Mouse (Mus musculus) forebrain, embryonic 16.5 days (tissue): ENCODE measurements around the gene Igll1. TPM values are rescaled to one million over a fixed set of nuclear protein-coding genes. Genes with fewer than 3 reads are reported as not detected.
"Not testable (repeated sequence)": the region's sequence is repeated elsewhere in the genome, so short reads cannot be mapped to it uniquely, and the experiment has no call there.

Experiments used
- ATAC-seq: fragments of 200-750 bp; cut with Nextera tagmentation; 2 replicates; pipeline ENCODE4 v1.8.0; 2017; ENCODE audit warnings: mild to moderate bottlenecking, moderate library complexity
- H3K27ac ChIP-seq: fragments of 300-500 bp; sonication (generic); 2 replicates; pipeline ENCODE4 v1.5.1; 2014; ENCODE audit warnings: low read length, control low read depth
- H3K27me3 ChIP-seq: fragments of 300-500 bp; sonication (generic); replicated peaks from 2 replicates; pipeline ENCODE4 v1.6.1; 2014; ENCODE audit warnings: low read length; ENCODE audit not compliant: control insufficient read depth, insufficient read depth
- H3K36me3 ChIP-seq: fragments of 300-500 bp; sonication (generic); 2 replicates; pipeline ENCODE4 v1.6.1; 2014; ENCODE audit not compliant: control insufficient read depth, insufficient read depth
- H3K4me1 ChIP-seq: fragments of 300-500 bp; sonication (generic); replicated peaks from 2 replicates; pipeline ENCODE4 v1.6.1; 2014; ENCODE audit warnings: low read length; ENCODE audit not compliant: control insufficient read depth, insufficient read depth
- H3K4me2 ChIP-seq: fragments of 300-500 bp; sonication (generic); 2 replicates; pipeline ENCODE4 v1.6.1; 2014; ENCODE audit warnings: mild to moderate bottlenecking, low read length, control low read depth
- H3K4me3 ChIP-seq: fragments of 300-500 bp; sonication (generic); replicated peaks from 2 replicates; pipeline ENCODE4 v1.5.1; 2014; ENCODE audit warnings: mild to moderate bottlenecking, low read length, control low read depth
- H3K9ac ChIP-seq: fragments of 300-500 bp; sonication (generic); replicated peaks from 2 replicates; pipeline ENCODE4 v1.6.1; 2014; ENCODE audit warnings: low read depth, low read length, control low read depth
- H3K9me3 ChIP-seq: fragments of 300-500 bp; sonication (generic); 2 replicates; pipeline ENCODE4 v1.6.1; 2016; ENCODE audit warnings: low read length; ENCODE audit not compliant: control insufficient read depth
- WGBS: fragments of 180-500 bp; shearing (Covaris S2); extraction: QIAGEN DNeasy Blood & Tissue Kit; methylation state at CpG from one replicate; pipeline ENCODE4 v1.1.7; 2014; 5-methylcytosine and 5-hydroxymethylcytosine counted together
- polyA plus RNA-seq: library from polyadenylated mRNA; unstranded; fragments of >200 nt; fragmentation: Nextera tagmentation; extraction: Ambion mirVana; gene quantifications from 2 replicates; pipeline ENCODE4 v1.2.1, GENCODE M21; 2015

The Igll1 gene
- polyA plus RNA-seq, 1 experiment from 2014 or later = 0.25 TPM

GRCm38 (mm10) chr16:16856731-16857476, 6.9 kb downstream of the Igll1 start:
- 78% methylated on average over 13 of the region's 13 CpGs for WGBS
- H3K36me3 ChIP-seq = no peaks in the 10 kb centered on the region
- H3K9ac ChIP-seq = no peak overlapping the region
- no peak for ATAC-seq
- H3K9me3 ChIP-seq = no peaks in the 10 kb centered on the region
- no peaks in the 10 kb centered on the region for H3K27me3 ChIP-seq
- H3K27ac ChIP-seq = no peak overlapping the region
- H3K4me2 ChIP-seq = no peak overlapping the region
- no peak overlapping the region for H3K4me3 ChIP-seq
- H3K4me1 ChIP-seq = no peaks in the 10 kb centered on the region

- not testable (repeated sequence) for H3K27ac ChIP-seq, ATAC-seq, H3K4me2 ChIP-seq, H3K9ac ChIP-seq, H3K4me1 ChIP-seq, H3K4me3 ChIP-seq, H3K9me3 ChIP-seq, H3K27me3 ChIP-seq, H3K36me3 ChIP-seq
- 82% methylated on average over 9 of the region's 9 CpGs for WGBS
Observed at GRCm38 (mm10) chr16:16856054-16856453, 7.7 kb downstream of the Igll1 start.

- ATAC-seq = no peak
- Histone ChIP-seq H3K4me1 (no peaks in the 10 kb centered on the region), H3K36me3 (no peaks in the 10 kb centered on the region), H3K4me3 (no peak overlapping the region), H3K9ac (no peak overlapping the region), H3K9me3 (no peaks in the 10 kb centered on the region), H3K27me3 (no peaks in the 10 kb centered on the region), H3K27ac (no peak overlapping the region), H3K4me2 (no peak overlapping the region)
- WGBS = 93% methylated on average over 1 of the region's 1 CpGs
Observed at GRCm38 (mm10) chr16:16855541-16855940, 8.2 kb downstream of the Igll1 start.

GRCm38 (mm10) chr16:16854836-16855235, 8.9 kb downstream of the Igll1 start:
- Histone ChIP-seq H3K4me2 (no peak overlapping the region), H3K4me1 (no peaks in the 10 kb centered on the region), H3K27me3 (no peaks in the 10 kb centered on the region), H3K4me3 (no peak overlapping the region), H3K27ac (no peak overlapping the region), H3K9ac (no peak overlapping the region), H3K36me3 (no peaks in the 10 kb centered on the region), H3K9me3 (no peaks in the 10 kb centered on the region)
- no peak for ATAC-seq
- 37% methylated on average over 6 of the region's 6 CpGs for WGBS

GRCm38 (mm10) chr16:16852411-16852810, 11.4 kb downstream of the Igll1 start:
- Histone ChIP-seq H3K27ac (no peak overlapping the region), H3K9ac (no peak overlapping the region), H3K4me1 (no peaks in the 10 kb centered on the region), H3K4me2 (no peak overlapping the region), H3K9me3 (no peaks in the 10 kb centered on the region), H3K27me3 (no peaks in the 10 kb centered on the region), H3K36me3 (no peaks in the 10 kb centered on the region), H3K4me3 (no peak overlapping the region)
- ATAC-seq = no peak
- WGBS = 84% methylated on average over 3 of the region's 3 CpGs

- no peaks in the 10 kb centered on the region for H3K36me3 ChIP-seq
- no peak overlapping the region for H3K4me2 ChIP-seq
- no peaks in the 10 kb centered on the region for H3K27me3 ChIP-seq
- no peak overlapping the region for H3K27ac ChIP-seq
- ATAC-seq = no peak
- no peak overlapping the region for H3K9ac ChIP-seq
- no peaks in the 10 kb centered on the region for H3K9me3 ChIP-seq
- no peak overlapping the region for H3K4me3 ChIP-seq
- H3K4me1 ChIP-seq = no peaks in the 10 kb centered on the region
Observed at GRCm38 (mm10) chr16:16849196-16849595, 14.6 kb downstream of the Igll1 start.

GRCm38 (mm10) chr16:16829671-16830070, 34.1 kb downstream of the Igll1 start:
- Histone ChIP-seq H3K27me3 (no peaks in the 10 kb centered on the region), H3K36me3 (no peaks in the 10 kb centered on the region), H3K4me1 (no peaks in the 10 kb centered on the region), H3K9ac (no peak overlapping the region), H3K4me2 (no peak overlapping the region; the same call in 1 of the 2 replicates), H3K27ac (no peak overlapping the region), H3K4me3 (no peak overlapping the region; the same call in 1 of the 2 replicates), H3K9me3 (no peaks in the 10 kb centered on the region)
- 90% methylated on average over 3 of the region's 3 CpGs for WGBS
- no peak for ATAC-seq

- H3K9ac ChIP-seq = peak within 1 kb of the TSS; percentile 67
- peak within 1 kb of the TSS; percentile 90 for H3K4me2 ChIP-seq
- H3K27me3 ChIP-seq = no peaks in the 10 kb centered on the region
- no peak within 1 kb of the TSS for H3K27ac ChIP-seq
- no peaks in the 10 kb centered on the region for H3K4me1 ChIP-seq
- peak within 1 kb of the TSS; percentile 72 for H3K4me3 ChIP-seq
- no peaks in the 10 kb centered on the region for H3K9me3 ChIP-seq
- WGBS = 4% methylated on average over 33 of the region's 33 CpGs
- no peaks in the 10 kb centered on the region for H3K36me3 ChIP-seq
- peak; percentile 98 for ATAC-seq
Observed at GRCm38 (mm10) chr16:16828757-16829615, 34.8 kb downstream of the Igll1 start, which contains the start of gene Spag6l. Gene Spag6l (minus strand): TSS chr16:16829456.

GRCm38 (mm10) chr16:16826223-16826622, 37.6 kb downstream of the Igll1 start:
- no peaks in the 10 kb centered on the region for H3K27me3 ChIP-seq
- no peak overlapping the region for H3K27ac ChIP-seq
- 72% methylated on average over 2 of the region's 2 CpGs for WGBS
- no peaks in the 10 kb centered on the region for H3K4me1 ChIP-seq
- no peak overlapping the region for H3K4me3 ChIP-seq
- ATAC-seq = no peak
- H3K9me3 ChIP-seq = no peaks in the 10 kb centered on the region
- H3K9ac ChIP-seq = no peak overlapping the region
- H3K4me2 ChIP-seq = no peak overlapping the region
- H3K36me3 ChIP-seq = no peaks in the 10 kb centered on the region
